Mouse (Mus musculus) C3H10T1/2 (cell line): ENCODE measurements around the gene Gm9602. TPM values are rescaled to one million over a fixed set of nuclear protein-coding genes. Genes with fewer than 3 reads are reported as not detected.

Source experiments
- polyA plus RNA-seq, 2 experiments: library from polyadenylated mRNA; unstranded; fragments of >200 nt; fragmentation: generic; extraction: Trizol; gene quantifications; one replicate each; pipeline ENCODE4 v1.2.1; 2012; ENCODE audit warnings: missing spikeins in 2 of 2

Gm9602 gene
- not detected for polyA plus RNA-seq

DNA sequence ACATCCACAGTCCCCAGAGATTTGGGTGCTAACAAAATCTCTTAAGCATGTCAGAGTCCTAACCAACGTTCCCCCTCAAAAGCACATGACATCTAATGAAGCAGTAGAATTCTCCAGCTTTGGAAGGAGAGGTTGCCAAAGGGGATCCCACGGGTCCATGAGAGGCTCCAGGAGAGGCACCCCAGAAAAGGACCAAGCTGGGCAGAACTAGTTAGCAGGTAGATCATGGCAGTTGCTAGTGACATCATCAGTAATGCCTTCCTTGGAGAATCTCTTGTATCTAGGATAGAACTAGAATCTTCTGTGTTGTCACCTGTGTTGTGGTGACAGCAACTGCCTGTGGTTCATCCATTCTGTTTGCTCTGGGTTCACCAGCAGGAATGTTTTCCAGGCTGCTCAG lies at the start of gene Gm9602:
TSS of gene Gm9602 (plus strand) at position 301 of the 400 bp plus-strand sequence.

Other genes with a start within 250 kb of the Gm9602 start
- not detected for gene Gm3047, start 220.9 kb upstream of the Gm9602 start, polyA plus RNA-seq
- gene Gm8159, start 144.0 kb upstream of the Gm9602 start, polyA plus RNA-seq: not detected
- gene Gm3239, start 112.1 kb upstream of the Gm9602 start, polyA plus RNA-seq: not detected
- not detected for gene Gm7876, start 67.1 kb upstream of the Gm9602 start, polyA plus RNA-seq
- not detected for gene Gm3252, start 49.6 kb upstream of the Gm9602 start, polyA plus RNA-seq
- gene Gm3269, start 61.8 kb downstream of the Gm9602 start, polyA plus RNA-seq: not detected
- not detected for gene Gm3264, start 79.2 kb downstream of the Gm9602 start, polyA plus RNA-seq
- not detected for gene Gm3278, start 116.1 kb downstream of the Gm9602 start, polyA plus RNA-seq
- not detected for gene Gm8297, start 207.6 kb downstream of the Gm9602 start, polyA plus RNA-seq
- gene Gm3298, start 239.6 kb downstream of the Gm9602 start, polyA plus RNA-seq: not detected